Mouse (Mus musculus): Measurements from ENCODE around the gene Khdrbs1. TPM values are rescaled to one million over a fixed set of nuclear protein-coding genes. Genes with fewer than 3 reads are reported as not detected.
A peak's percentile ranks its signal among the peaks of the same experiment; 100 is the strongest.

Gene Khdrbs1
- total and polyA plus RNA-seq, 3 experiments: 58.6 to 125 (median 67.4) TPM

- H3K27ac ChIP-seq (ENCODE audit: insufficient read depth, low read depth): no peak overlapping the region
- no peak for DNase-seq (ENCODE audit: extremely low read depth)
- dilution Hi-C loops (cut with MboI; ENCODE audit: extremely low pct_ligation_motif_present, extremely low pct_unique_long_range_greater_than_20kb, low sequenced_read_pairs) (no loop called here), in situ Hi-C loops (cut with MboI; ENCODE audit: low pct_ligation_motif_present, low pct_unique_long_range_greater_than_20kb, low sequenced_read_pairs) (no loop called here)
- H3K27me3 ChIP-seq (replicated peaks): no peaks in the 10 kb centered on the region
- H3K79me2 ChIP-seq (replicated peaks; ENCODE audit: control insufficient read depth, extremely low read depth, insufficient read depth, poor library complexity, severe bottlenecking): no peaks in the 10 kb centered on the region
- peaks cover 61 to 91% of the 10 kb centered on the region in 2 experiments for H3K36me3 ChIP-seq (replicated peaks in 1 of 2; ENCODE audit: control insufficient read depth in 1 of 2, insufficient read depth in 1 of 2, low read length in 1 of 2)
- no peak overlapping the region for H3K9ac ChIP-seq (ENCODE audit: insufficient read depth, low read depth)
- no peaks in the 10 kb centered on the region for H3K4me1 ChIP-seq (ENCODE audit: control insufficient read depth in 1 of 2, insufficient read depth in 2 of 2)
- TF ChIP-seq MYC (IDR thresholded peaks at IDR 0.05; ENCODE audit: low read depth, low read length) (no peak), SIN3A (IDR thresholded peaks at IDR 0.05; ENCODE audit: low read length) (no peak), UBTF (IDR thresholded peaks at IDR 0.05; ENCODE audit: low read depth, low read length) (no peak), TCF12 (IDR thresholded peaks at IDR 0.05; ENCODE audit: low read depth, low read length) (no peak), MAZ (IDR thresholded peaks at IDR 0.05; ENCODE audit: low read depth, low read length) (no peak), ETS1 (conservative IDR thresholded peaks at IDR 0.05; ENCODE audit: low read depth, low read length) (no peak), NELFE (IDR thresholded peaks at IDR 0.05; ENCODE audit: low read depth, low read length) (no peak)
- H3K4me3 ChIP-seq (replicated peaks in 1 of 3; ENCODE audit: low read depth in 2 of 3, low read length in 2 of 3, poor library complexity in 1 of 3): no peak overlapping the region
- no peak overlapping the region for H3K4me2 ChIP-seq (ENCODE audit: insufficient read depth, low read depth, poor library complexity, severe bottlenecking)
- H3K9me3 ChIP-seq (replicated peaks; ENCODE audit: low read length): no peaks in the 10 kb centered on the region
Observed at GRCm38 (mm10) chr4:129681837-129682236, 60.3 kb downstream of the Khdrbs1 start.

GRCm38 (mm10) chr4:129672878-129673449 lies 69.1 kb downstream of the Khdrbs1 start:
- Histone ChIP-seq H3K36me3 (replicated peaks in 1 of 2; ENCODE audit: control insufficient read depth in 1 of 2, insufficient read depth in 1 of 2, low read length in 1 of 2) (peaks cover 11 to 35% of the 10 kb centered on the region in 2 experiments), H3K4me2 (ENCODE audit: insufficient read depth, low read depth, poor library complexity, severe bottlenecking) (peak overlapping the region; percentile 53), H3K9me3 (replicated peaks; ENCODE audit: low read length) (no peaks in the 10 kb centered on the region), H3K4me1 (ENCODE audit: control insufficient read depth in 1 of 2, insufficient read depth in 2 of 2) (peaks cover 3 to 19% of the 10 kb centered on the region in 2 experiments; a peak in 3 of 4 replicates), H3K4me3 (replicated peaks in 1 of 3; ENCODE audit: low read depth in 2 of 3, low read length in 2 of 3, poor library complexity in 1 of 3) (peak overlapping the region; percentile 85 to 95 (median 89)), H3K9ac (ENCODE audit: insufficient read depth, low read depth) (peak overlapping the region; percentile 96), H3K79me2 (replicated peaks; ENCODE audit: control insufficient read depth, extremely low read depth, insufficient read depth, poor library complexity, severe bottlenecking) (peaks cover 30% of the 10 kb centered on the region), H3K27ac (ENCODE audit: insufficient read depth, low read depth) (no peak overlapping the region), H3K27me3 (replicated peaks) (no peaks in the 10 kb centered on the region)
- in situ Hi-C loops (cut with MboI; ENCODE audit: low pct_ligation_motif_present, low pct_unique_long_range_greater_than_20kb, low sequenced_read_pairs): no loop called here
- DNase-seq (ENCODE audit: extremely low read depth): no peak
- TF ChIP-seq BHLHE40 (IDR thresholded peaks at IDR 0.05; ENCODE audit: low read depth, low read length): 0 out of 2 replicates have a peak, but pooled peaks have one; percentile 18
- TF ChIP-seq MEF2A (IDR thresholded peaks at IDR 0.05; ENCODE audit: borderline replicate concordance, low read depth, low read length): no peak
- dilution Hi-C loops (cut with MboI; ENCODE audit: extremely low pct_ligation_motif_present, extremely low pct_unique_long_range_greater_than_20kb, low sequenced_read_pairs): no loop called here

GRCm38 (mm10) chr4:129672083-129672877 lies 69.8 kb downstream of the Khdrbs1 start, which contains the start of gene Kpna6:
Kpna6 (minus strand) TSS chr4:129672767.
- peak within 1 kb of the TSS; percentile 80 for H3K27ac ChIP-seq (ENCODE audit: insufficient read depth, low read depth)
- in situ Hi-C loops (cut with MboI; ENCODE audit: low pct_ligation_motif_present, low pct_unique_long_range_greater_than_20kb, low sequenced_read_pairs): no loop called here
- H3K4me3 ChIP-seq (replicated peaks in 1 of 3; ENCODE audit: low read depth in 2 of 3, low read length in 2 of 3, poor library complexity in 1 of 3): peak within 1 kb of the TSS; percentile 85 to 95 (median 89)
- H3K79me2 ChIP-seq (replicated peaks; ENCODE audit: control insufficient read depth, extremely low read depth, insufficient read depth, poor library complexity, severe bottlenecking): peaks cover 35% of the 10 kb centered on the region
- peaks cover 3 to 19% of the 10 kb centered on the region in 2 experiments; a peak in 3 of 4 replicates for H3K4me1 ChIP-seq (ENCODE audit: control insufficient read depth in 1 of 2, insufficient read depth in 2 of 2)
- DNase-seq (ENCODE audit: extremely low read depth): peak; percentile 81
- dilution Hi-C loops (cut with MboI; ENCODE audit: extremely low pct_ligation_motif_present, extremely low pct_unique_long_range_greater_than_20kb, low sequenced_read_pairs): no loop called here
- no peaks in the 10 kb centered on the region for H3K9me3 ChIP-seq (replicated peaks; ENCODE audit: low read length)
- H3K9ac ChIP-seq (ENCODE audit: insufficient read depth, low read depth): peak within 1 kb of the TSS; percentile 96
- H3K36me3 ChIP-seq (replicated peaks in 1 of 2; ENCODE audit: control insufficient read depth in 1 of 2, insufficient read depth in 1 of 2, low read length in 1 of 2): peaks cover 7 to 32% of the 10 kb centered on the region in 2 experiments
- H3K4me2 ChIP-seq (ENCODE audit: insufficient read depth, low read depth, poor library complexity, severe bottlenecking): peak within 1 kb of the TSS; percentile 83
- no peaks in the 10 kb centered on the region for H3K27me3 ChIP-seq (replicated peaks)
- TF ChIP-seq KAT2A (IDR thresholded peaks at IDR 0.05; ENCODE audit: insufficient replicate concordance, low read length) (0 out of 2 replicates have a peak, but pooled peaks have one; percentile 64), USF1 (IDR thresholded peaks at IDR 0.05; ENCODE audit: low read depth, low read length) (no peak), IRF4 (IDR thresholded peaks at IDR 0.05; ENCODE audit: low read depth, low read length) (peak; percentile 54; the same call in 1 of the 2 replicates), CHD1 (IDR thresholded peaks at IDR 0.05; ENCODE audit: low read depth, low read length) (peak; percentile 68; the same call in 1 of the 2 replicates), SMC3 (IDR thresholded peaks at IDR 0.05; ENCODE audit: low read depth, low read length) (no peak), RAD21 (IDR thresholded peaks at IDR 0.05; ENCODE audit: low read depth, low read length) (no peak), CTCF (conservative IDR thresholded peaks at IDR 0.05 in 1 of 2, IDR thresholded peaks at IDR 0.05 in 1 of 2; ENCODE audit: low read depth in 2 of 2, low read length in 2 of 2) (no peak; a peak in 1 of 4 replicates), SIN3A (IDR thresholded peaks at IDR 0.05; ENCODE audit: low read length) (peak; percentile 90; the same call in 1 of the 2 replicates), PAX5 (IDR thresholded peaks at IDR 0.05; ENCODE audit: low read length) (no peak), BHLHE40 (IDR thresholded peaks at IDR 0.05; ENCODE audit: low read depth, low read length) (no peak; the same call in 1 of the 2 replicates), ZNF384 (IDR thresholded peaks at IDR 0.05; ENCODE audit: low read depth, low read length) (no peak), TBP (conservative IDR thresholded peaks at IDR 0.05; ENCODE audit: low read depth, low read length) (no peak), ELF1 (IDR thresholded peaks at IDR 0.05; ENCODE audit: low read depth, low read length) (peak; percentile 63), EP300 (IDR thresholded peaks at IDR 0.05; ENCODE audit: low read length) (no peak), NRF1 (IDR thresholded peaks at IDR 0.05; ENCODE audit: low read depth, low read length) (peak; percentile 68), MAX (IDR thresholded peaks at IDR 0.05; ENCODE audit: low read length) (peak; percentile 79)

Measured in CH12.LX (cell line).